Mouse (Mus musculus): ENCODE data around the gene 1700022I11Rik.
"Not testable (repeated sequence)": the region's sequence is repeated elsewhere in the genome, so short reads cannot be mapped to it uniquely, and the experiment has no call there.

Gene 1700022I11Rik

DNA sequence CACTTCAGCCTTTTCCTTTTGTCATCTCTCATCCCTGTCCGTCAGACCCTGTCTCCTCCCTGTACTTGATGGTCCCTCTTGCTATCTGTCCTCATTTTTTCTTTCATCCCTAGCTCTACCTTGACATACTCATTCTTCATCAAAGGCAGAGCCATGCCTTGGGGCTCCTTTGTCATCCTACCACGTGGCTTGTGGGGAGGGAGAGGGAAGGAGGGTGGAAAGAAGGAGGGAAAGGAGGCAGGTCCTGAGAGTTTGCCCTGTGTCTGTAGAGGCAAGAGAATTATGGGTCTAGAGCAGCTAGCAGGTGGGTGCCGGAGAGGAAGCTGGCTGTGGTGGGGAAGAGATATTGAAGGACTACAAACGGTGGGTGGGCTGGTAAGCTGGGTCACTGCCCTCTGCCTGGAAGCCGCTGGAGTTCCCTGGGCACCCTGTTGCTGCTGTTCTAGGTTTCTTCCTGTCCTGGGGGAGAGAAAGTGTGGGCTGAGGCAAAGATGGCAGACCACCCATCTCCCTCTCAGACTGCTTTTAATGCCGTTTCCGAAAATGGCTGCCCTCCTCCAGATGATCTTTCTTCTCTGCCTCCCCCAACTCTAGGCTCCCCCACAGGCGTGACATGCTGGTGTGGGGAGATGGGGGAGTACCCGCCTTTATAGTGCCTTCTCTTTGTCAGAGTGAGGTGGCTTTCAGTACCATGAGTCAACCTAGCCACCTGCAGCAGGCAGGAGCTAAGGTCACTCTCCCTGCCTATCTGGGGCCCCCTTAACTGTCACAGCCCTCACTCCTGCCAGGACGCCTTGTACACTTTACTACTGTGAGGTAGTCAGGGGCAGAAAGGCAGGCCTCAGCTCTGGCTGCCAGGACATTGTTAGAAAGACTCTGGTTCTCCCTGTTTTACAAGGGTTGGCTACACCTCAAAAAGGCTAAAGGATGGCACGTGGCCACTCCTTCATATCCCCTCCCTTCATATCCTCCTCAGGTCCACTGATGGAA, 17.9 kb upstream of the 1700022I11Rik start:
- no peak for DNase-seq (ENCODE audit: low spot score in 2 of 2)

DNA sequence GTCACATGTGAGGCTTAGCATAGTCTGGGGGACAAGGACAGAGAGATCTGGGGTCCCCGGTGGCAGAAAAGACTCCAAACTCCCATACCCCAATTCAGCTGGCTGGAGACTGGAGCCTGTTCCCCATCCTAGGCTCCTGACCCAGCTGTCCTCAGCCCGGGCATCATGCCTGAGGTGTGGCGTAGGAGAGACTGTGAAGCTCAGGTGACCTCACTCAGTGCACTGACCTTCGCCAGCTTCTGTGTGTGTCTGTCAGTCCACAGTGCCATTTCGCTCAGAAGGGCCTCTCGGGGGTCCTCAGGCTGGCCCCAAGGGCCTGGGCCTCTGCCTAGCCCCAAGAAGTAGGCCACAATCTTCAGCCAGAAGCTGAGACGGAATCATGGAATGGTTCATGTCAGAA, 16.8 kb upstream of the 1700022I11Rik start:
- DNase-seq (ENCODE audit: low spot score in 2 of 2), result no peak

- no peak for DNase-seq (ENCODE audit: low spot score in 2 of 2)
Measured at GRCm38 (mm10) chr4:42953435-42954094, 15.8 kb upstream of the 1700022I11Rik start.

DNA sequence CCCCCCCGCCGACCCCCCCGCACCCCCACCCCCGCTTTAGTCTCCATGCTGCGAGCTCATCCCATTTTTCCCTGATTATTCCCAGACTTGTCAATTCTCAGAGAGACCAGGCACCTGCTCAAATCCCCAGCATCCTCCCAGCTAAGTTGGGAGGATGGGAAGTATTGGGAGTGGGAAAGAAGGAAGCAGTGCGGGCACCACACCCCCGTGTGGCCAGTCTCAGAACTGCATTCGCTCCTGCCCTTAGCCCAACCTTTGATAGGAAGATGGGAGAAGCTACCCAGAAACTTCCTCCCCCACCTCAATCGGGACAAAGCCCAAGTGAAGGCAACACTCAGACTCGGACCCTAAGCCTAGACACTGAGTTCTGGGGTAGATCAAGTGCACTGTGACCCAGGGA, 15.1 kb upstream of the 1700022I11Rik start:
- peak; percentile 30 to 65 for DNase-seq (ENCODE audit: low spot score in 2 of 2)

GRCm38 (mm10) chr4:42955200-42955599, 14.2 kb upstream of the 1700022I11Rik start:
- no peak for DNase-seq (ENCODE audit: low spot score in 2 of 2)

GRCm38 (mm10) chr4:42956581-42956980, 12.8 kb upstream of the 1700022I11Rik start:
- DNase-seq (ENCODE audit: low spot score in 2 of 2), result no peak

DNA sequence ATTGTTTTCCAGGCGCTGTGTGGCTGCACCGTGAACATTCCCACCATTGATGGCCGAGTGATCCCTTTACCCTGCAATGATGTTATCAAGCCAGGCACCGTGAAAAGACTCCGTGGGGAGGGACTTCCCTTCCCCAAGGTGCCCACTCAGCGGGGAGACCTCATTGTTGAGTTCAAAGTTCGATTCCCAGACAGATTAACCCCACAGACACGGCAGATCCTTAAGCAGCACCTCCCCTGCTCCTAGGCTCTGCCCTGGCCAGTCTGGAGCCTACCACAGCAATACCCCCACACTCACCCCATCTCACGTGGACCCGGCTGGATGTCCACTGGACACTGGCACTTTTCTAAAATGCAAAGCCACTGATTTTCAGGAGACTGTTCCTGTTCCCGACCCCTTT, 12.1 kb upstream of the 1700022I11Rik start:
- DNase-seq (ENCODE audit: low spot score in 2 of 2), result no peak

DNA sequence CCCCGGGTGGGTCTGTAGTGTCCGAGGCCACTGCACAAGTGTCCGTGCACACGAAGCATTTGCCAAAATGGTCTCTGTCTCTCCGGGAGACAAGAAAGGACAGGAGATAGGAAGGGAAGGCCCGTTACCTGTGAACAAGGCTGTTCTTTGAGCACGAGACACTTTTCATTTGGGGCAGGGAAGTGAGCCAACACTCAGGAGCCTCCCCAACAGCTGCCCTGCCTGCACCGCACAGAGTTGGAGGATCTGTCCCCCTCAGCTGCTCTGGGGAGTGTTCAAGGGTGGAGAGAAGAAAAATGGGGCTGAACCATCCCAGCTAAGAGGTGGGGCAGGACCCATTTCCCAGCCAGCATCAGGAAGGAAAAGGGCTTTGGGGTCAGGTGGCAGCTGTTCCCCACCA, 11.4 kb upstream of the 1700022I11Rik start:
- no peak for DNase-seq (ENCODE audit: low spot score in 2 of 2)

DNA sequence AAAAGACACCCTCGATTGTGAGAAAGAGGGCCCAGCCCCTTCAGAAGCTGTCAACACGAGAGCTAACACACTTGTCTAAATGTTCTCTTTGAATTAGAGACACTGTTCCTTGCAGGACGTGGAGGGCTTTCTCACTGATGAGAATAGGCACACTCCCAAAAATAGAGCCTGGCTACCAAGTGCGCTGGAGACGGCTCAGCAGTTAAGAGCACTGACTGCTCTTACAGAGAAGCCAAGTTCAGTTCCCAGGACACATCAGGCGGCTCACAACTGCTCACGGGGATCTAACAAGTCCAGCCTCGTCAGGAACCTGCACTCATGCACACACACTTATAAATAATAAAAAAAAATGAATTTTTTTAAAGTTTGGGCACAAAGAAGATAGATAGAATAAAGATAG, 10.5 kb upstream of the 1700022I11Rik start:
- DNase-seq (ENCODE audit: low spot score in 2 of 2), result no peak

DNA sequence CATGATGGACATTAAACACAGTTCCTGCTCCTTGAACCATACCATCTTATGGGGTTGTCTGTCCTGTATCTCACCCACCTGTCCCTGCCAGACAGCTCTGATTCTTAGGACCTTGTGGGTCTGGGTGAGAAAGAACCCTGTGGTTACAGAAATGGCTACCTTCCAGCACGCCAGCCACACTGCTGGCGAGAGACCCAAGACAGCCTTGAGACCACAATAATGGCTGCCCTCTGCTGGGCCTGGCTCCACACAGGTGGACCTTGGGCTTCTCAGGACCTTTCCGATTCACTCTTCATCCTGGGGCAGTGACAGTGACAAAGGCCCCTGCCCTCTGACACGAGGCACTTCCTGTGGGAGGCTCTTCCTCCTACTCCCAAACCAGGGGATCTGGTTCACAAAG, 10.0 kb upstream of the 1700022I11Rik start:
- no peak for DNase-seq (ENCODE audit: low spot score in 2 of 2)

GRCm38 (mm10) chr4:42961592-42961991, 7.8 kb upstream of the 1700022I11Rik start:
- peak; percentile 28 to 44 for DNase-seq (ENCODE audit: low spot score in 2 of 2)

GRCm38 (mm10) chr4:42963480-42963879, 5.9 kb upstream of the 1700022I11Rik start:
- no peak for DNase-seq (ENCODE audit: low spot score in 2 of 2)

DNA sequence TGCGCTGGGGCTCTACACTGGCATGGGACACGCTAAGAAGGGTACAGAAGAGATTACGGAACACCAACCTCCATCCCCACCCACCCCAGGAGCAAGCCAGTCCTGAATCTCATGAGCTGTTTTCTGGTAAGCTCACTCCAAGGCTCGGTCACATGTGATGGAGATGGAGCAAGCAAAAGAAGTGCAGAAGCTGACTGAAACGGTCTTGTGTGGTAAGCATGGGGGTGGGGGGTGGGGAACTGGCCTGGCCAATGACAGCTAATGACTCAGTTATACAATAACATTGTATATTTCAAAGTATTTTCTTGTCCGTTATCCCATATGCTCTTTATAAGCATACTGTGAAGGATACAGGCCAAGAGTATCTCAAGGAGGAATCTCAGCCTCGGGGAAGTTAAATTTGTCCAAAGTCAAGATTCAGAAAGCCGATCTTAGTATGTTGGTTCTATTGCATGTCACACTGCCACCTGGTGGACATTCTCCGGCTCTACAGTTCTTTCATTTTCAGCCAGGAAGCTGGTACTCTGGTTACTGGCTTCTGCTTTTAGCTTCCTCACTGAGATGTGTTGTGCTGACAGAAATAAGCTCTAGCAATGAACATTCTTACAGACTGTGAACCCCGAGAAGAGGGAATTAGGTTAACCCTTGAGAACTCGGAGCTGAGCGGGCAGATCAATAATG, 4.2 kb upstream of the 1700022I11Rik start:
- no peak for DNase-seq (ENCODE audit: low spot score in 2 of 2)

DNA sequence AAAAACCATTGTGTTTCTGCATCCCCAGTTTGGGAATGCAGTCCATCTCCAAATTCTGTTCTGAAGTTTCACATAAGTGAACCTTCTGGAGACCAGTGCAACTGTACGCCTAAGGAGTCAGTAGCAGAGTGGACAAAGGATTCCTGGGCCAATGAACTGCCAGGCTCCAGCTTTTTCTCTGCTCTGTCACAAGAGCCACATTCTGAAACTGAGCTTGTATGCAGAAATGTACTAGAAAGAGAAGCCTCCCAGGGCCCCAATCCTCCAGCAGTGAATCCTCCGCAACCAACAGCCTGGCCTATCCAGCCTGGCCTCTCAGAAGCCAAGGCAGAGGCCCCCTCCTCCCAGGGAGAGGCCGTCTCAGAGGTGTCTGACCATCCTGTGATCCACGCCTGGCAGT, 3.5 kb downstream of the 1700022I11Rik start:
- no peak for DNase-seq (ENCODE audit: low spot score in 2 of 2)

GRCm38 (mm10) chr4:42973868-42974267, 4.5 kb downstream of the 1700022I11Rik start:
- DNase-seq (ENCODE audit: low spot score in 2 of 2), result no peak

DNA sequence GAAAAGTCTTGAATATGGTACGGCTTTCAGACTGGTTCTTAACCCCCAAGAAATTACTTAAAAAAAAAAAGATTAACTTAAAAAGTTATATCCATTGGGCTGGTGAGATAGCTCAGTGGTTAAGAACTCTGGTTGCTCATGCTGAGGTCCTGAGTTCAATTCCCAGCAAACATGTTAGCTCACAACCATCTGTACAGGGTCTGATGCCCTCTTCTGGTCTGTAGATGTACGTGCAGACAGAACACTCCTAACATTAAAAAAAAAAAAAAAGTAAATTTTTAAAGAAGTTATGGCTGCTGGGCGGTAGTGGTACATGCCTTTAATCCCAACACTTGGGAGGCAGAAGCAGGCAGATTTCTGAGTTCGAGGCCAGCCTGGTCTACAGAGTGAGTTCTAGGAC, 8.7 kb downstream of the 1700022I11Rik start:
- no peak for DNase-seq (ENCODE audit: low spot score in 2 of 2)

GRCm38 (mm10) chr4:42980467-42980866, 11.1 kb downstream of the 1700022I11Rik start:
- not testable (repeated sequence) for DNase-seq (ENCODE audit: low spot score in 2 of 2)

- DNase-seq (ENCODE audit: low spot score in 2 of 2), result no peak
Measured at GRCm38 (mm10) chr4:42988296-42988695, 18.9 kb downstream of the 1700022I11Rik start.

- DNase-seq (ENCODE audit: low spot score in 2 of 2), result no peak
Measured at GRCm38 (mm10) chr4:42998022-42998421, 28.6 kb downstream of the 1700022I11Rik start.

GRCm38 (mm10) chr4:42999451-43000140, 30.2 kb downstream of the 1700022I11Rik start:
- DNase-seq (ENCODE audit: low spot score in 2 of 2), result peak; percentile 67 to 72

GRCm38 (mm10) chr4:43000141-43000986, 31.0 kb downstream of the 1700022I11Rik start, which contains the start of gene Vcp:
Gene Vcp, minus strand, starts transcription at chr4:43000507.
- peak; percentile 99 for DNase-seq (ENCODE audit: low spot score in 2 of 2)

Data from urinary bladder, postnatal 36 days (tissue).